Comparison of ENCODE assay signal across 17 mouse cellular contexts in genomic region chr11:45929541-45929940, GRCm38 (mm10). TPM values are rescaled to one million over a fixed set of nuclear protein-coding genes. Genes with fewer than 3 reads are reported as not detected.
"Had no signal": no experiment of that assay in that cellular context is flagged by ENCODE, and none has a peak within 500 bp of the region (broad histone marks: within the 10 kb centered on the region; RNA-seq: fewer than 3 reads in every experiment).

No protein-coding gene starts in this region.

- DNase-seq: gastrocnemius, postnatal 14 days; gastrocnemius, postnatal 36 days; heart, adult 11 months; heart, adult 2 months; heart, postnatal 14 days; heart, postnatal 36 days; kidney, adult 18-20 months; kidney, adult 8-10 months; kidney, postnatal 10 days; kidney, postnatal 25 days; kidney, postnatal 4 days; liver had no signal

RNA-seq across cellular contexts. Expression of gene Sox30, which starts 50.6 kb away (rescaled TPM):
- total RNA-seq: gastrocnemius, adult 18-20 months; gastrocnemius, adult 8-10 months; gastrocnemius, postnatal 36 days; hematopoietic stem cell, adult 5-6 weeks had no signal
- polyA plus RNA-seq: hindbrain, embryonic 16.5 days; liver, embryonic 16.5 days had no signal
